In the genomic region with DNA sequence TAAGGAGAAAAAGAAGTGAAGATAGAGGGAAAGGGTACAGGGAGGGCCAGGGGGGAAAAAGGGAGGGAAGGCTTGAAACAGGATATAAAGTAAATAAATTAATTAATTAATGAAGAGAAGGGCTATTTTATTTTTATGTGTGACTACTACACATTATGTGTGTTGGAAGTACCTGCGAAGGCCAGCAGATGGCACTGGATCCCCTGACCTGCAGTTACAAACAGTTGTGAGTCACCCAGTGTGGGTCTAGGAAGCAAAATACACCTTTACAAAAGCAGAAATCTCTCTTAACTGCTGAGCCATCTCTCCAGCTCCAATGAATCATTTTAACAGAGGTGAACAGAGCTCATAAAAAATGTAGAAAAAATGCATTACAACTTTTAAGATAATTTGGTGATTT, we compare ENCODE assay signal across 9 mouse cellular contexts. TPM values are rescaled to one million over a fixed set of nuclear protein-coding genes. Genes with fewer than 3 reads are reported as not detected.
A peak's percentile ranks its signal among the peaks of the same experiment; 100 is the strongest.
DNase-seq lines count a peak whose midpoint lies in the region; ATAC-seq lines count a peak whose summit lies in the region.
"Had no signal": no experiment of that assay in that cellular context is flagged by ENCODE, and none has a peak within 500 bp of the region (broad histone marks: within the 10 kb centered on the region; RNA-seq: fewer than 3 reads in every experiment).

No protein-coding gene starts in this region.

- no peak overlapping the region for H3K4me2 ChIP-seq in forebrain, embryonic 12.5 days

- no peak overlapping the region for H3K9ac ChIP-seq in forebrain, embryonic 12.5 days

- peaks cover 42% of the 10 kb centered on the region for H3K36me3 ChIP-seq in forebrain, embryonic 10.5 days (replicated peaks)
- peaks cover 15% of the 10 kb centered on the region for H3K36me3 ChIP-seq in forebrain, embryonic 12.5 days (replicated peaks)

- H3K4me1 ChIP-seq in forebrain, embryonic 10.5 days = peaks cover 14% of the 10 kb centered on the region
- peaks cover 3% of the 10 kb centered on the region; the same call in 1 of the 2 replicates for H3K4me1 ChIP-seq in forebrain, embryonic 12.5 days

- no peaks in the 10 kb centered on the region for H3K27me3 ChIP-seq in forebrain, embryonic 10.5 days (ENCODE audit: poor library complexity, severe bottlenecking)
- H3K27me3 ChIP-seq in forebrain, embryonic 12.5 days = no peaks in the 10 kb centered on the region

- ATAC-seq in forebrain, embryonic 12.5 days (ENCODE audit: low FRiP score) = no peak
- peak; percentile 53 to 66; a peak in 2 of 4 replicates for ATAC-seq in hematopoietic stem cell, adult 5-6 weeks (replicated peaks in 1 of 2; ENCODE audit: insufficient read depth in 1 of 2, low FRiP score in 2 of 2, low TSS enrichment in 1 of 2, low read depth in 1 of 2, poor library complexity in 2 of 2, severe bottlenecking in 2 of 2)

- H3K9me3 ChIP-seq in forebrain, embryonic 10.5 days = no peaks in the 10 kb centered on the region
- no peaks in the 10 kb centered on the region for H3K9me3 ChIP-seq in forebrain, embryonic 12.5 days
- H3K9me3 ChIP-seq: megakaryocyte, embryonic 14.5 days had no signal

- no peak overlapping the region for H3K27ac ChIP-seq in forebrain, embryonic 10.5 days
- H3K27ac ChIP-seq in forebrain, embryonic 12.5 days = no peak overlapping the region

- peak; percentile 31 for DNase-seq in forebrain, embryonic 10.5 days (ENCODE audit: extremely low spot score, low spot score)
- DNase-seq in ovary, postnatal 14 days (ENCODE audit: low spot score) = peak; percentile 13
- no peak for DNase-seq in ovary, postnatal 10 days (ENCODE audit: low spot score)
- DNase-seq in cerebellum, adult 9-10 months = peak; percentile 32
- DNase-seq in lung, postnatal 10 days = peak; percentile 45
- DNase-seq in thymus, postnatal 25 days = peak; percentile 28

- WGBS in forebrain, embryonic 10.5 days = 63% methylated on average over 1 of the region's 1 CpGs
- WGBS in forebrain, embryonic 12.5 days = 52% methylated on average over 1 of the region's 1 CpGs

- H3K4me3 ChIP-seq in forebrain, embryonic 10.5 days = no peak overlapping the region
- H3K4me3 ChIP-seq in forebrain, embryonic 12.5 days (replicated peaks) = no peak overlapping the region
- H3K4me3 ChIP-seq: megakaryocyte, embryonic 14.5 days had no signal

RNA-seq across cellular contexts. Expression of a gene that starts 59.0 kb away (rescaled TPM):
- polyA plus RNA-seq in forebrain, embryonic 10.5 days (2016; fragmentation: Nextera tagmentation; extraction: Ambion mirVana) = 15.8 and 16.1 TPM in 2 replicates
- polyA plus RNA-seq in forebrain, embryonic 12.5 days (2016; fragmentation: Nextera tagmentation; extraction: Ambion mirVana) = 20.4 and 25.8 TPM in 2 replicates
- total RNA-seq in hematopoietic stem cell, adult 5-6 weeks (2017) = 4.0 and 4.7 TPM in 2 replicates
